Mouse (Mus musculus): Measurements from ENCODE around the gene Acap3. TPM values are rescaled to one million over a fixed set of nuclear protein-coding genes. Genes with fewer than 3 reads are reported as not detected.

Acap3 gene
- polyA plus RNA-seq (2012; rRNA removed) = 23.7 and 29.2 TPM in 2 replicates

DNA sequence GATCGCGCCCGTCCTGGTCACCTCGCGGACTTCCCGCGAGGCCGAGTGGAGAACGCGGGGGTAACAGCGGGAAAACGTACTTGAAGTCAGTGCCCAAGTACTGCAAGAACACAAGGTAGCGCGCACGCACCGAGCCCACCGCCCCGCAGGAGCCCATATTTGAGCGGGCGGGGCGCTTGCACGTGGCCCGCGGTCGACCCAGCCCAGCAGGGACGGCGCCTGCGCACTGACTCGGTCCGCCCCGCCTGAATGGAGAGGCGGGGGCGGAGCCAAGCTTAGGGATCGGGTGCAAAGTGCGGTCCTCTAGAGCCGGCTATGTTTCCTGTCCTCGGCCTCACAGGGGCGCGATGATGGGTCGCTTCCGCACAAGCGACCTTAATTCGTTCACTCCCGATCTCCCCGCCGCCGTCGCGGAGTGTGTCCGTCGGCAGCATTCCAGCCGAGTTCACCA is at the start of gene Acap3, which contains the start of gene Pusl1:
Gene Acap3, plus strand, starts transcription at position 272 of the 451 bp plus-strand sequence.
Gene Pusl1, minus strand, starts transcription at position 231 of the 451 bp plus-strand sequence.
- peak; percentile 94 for DNase-seq (ENCODE audit: low spot score)

DNA sequence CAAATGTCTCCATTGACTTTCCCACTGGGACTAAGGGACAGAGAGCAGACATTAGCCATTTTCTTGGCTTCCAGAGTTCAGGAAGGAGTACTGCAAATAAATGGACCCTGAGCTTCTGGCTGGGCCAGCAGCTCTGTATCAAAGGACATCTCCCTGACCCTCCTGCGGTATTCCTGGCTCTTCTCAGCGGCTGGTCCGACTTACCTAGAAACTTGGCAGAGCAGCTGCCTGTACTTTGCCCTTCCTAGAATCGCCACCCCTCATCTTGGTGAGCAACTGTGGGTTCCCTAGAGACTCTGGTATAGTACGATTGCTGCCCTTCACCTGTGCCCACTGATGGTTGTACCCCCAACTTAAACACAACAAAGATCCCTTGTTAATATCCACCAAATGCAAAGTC is 48.4 kb upstream of the Acap3 start:
- no peak for DNase-seq (ENCODE audit: low spot score)

DNA sequence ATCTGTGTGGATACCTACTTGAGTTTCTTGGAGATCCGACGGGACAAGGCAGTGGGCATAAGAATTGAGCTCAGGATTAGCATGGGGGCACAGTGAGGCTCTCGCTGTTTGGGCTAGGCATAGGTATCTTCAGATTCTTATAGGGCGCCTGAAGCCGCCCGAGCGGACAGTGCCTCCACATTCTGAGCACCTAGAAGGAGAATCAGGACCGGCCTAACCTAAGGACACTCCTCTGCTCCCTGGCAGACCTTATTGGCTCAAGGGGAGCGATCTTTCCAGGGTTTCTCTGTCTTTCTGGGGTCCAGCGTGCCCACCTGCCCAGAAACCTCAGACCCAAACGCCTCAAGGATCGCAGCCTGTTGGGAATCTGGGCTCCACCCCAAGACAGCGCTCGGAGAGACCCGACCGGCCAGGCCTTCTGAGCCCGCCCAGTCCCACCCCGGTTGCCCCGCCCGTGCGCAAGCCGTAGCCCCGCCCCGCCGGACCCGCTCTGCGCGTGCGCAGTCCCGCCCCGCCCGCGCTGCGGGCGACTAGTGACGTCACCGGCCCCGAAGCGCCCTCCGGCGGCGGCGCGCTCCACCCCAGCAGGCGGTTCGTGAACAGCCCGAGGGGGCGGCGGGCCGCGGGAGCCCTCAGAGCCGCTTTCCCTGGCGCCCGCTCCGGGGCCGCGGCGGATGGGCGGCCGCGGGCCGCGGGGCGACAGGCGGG is 44.6 kb upstream of the Acap3 start, which contains the start of gene Dvl1:
Gene Dvl1, plus strand, starts transcription at position 532 of the 708 bp plus-strand sequence.
- peak; percentile 97 for DNase-seq (ENCODE audit: low spot score)

DNA sequence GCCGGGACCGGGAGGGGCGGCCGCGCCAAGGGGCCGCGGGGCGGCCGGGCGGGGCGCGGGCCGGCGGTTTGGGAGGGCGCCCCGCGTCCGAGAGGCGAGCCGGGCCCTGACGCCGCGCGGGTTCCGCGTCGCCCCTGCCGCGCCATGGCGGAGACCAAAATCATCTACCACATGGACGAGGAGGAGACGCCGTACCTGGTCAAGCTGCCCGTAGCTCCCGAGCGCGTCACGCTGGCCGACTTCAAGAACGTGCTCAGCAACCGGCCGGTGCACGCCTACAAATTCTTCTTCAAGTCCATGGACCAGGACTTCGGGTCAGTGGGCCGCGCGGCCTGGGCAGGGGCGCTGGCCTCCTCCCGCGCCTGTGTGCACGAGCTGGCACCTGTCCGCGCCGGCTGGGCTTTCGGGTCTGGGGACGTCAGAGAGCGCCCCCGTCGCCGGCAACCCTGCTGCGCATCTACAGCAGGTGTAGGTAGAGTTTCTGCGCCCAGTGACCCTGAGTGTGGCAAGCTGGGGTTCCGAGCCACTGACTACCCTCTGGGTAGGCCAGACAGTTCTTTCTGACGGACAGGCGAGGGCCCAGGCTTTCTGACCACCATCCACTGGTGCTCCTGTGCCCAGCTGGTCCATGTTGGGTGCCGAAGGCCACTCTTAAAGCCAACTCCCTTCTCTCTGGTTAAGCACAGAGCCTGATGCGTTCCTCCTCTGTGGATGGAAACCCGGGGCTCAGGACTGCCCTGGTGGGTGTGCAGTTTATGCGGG is 43.9 kb upstream of the Acap3 start:
- no peak for DNase-seq (ENCODE audit: low spot score)

DNA sequence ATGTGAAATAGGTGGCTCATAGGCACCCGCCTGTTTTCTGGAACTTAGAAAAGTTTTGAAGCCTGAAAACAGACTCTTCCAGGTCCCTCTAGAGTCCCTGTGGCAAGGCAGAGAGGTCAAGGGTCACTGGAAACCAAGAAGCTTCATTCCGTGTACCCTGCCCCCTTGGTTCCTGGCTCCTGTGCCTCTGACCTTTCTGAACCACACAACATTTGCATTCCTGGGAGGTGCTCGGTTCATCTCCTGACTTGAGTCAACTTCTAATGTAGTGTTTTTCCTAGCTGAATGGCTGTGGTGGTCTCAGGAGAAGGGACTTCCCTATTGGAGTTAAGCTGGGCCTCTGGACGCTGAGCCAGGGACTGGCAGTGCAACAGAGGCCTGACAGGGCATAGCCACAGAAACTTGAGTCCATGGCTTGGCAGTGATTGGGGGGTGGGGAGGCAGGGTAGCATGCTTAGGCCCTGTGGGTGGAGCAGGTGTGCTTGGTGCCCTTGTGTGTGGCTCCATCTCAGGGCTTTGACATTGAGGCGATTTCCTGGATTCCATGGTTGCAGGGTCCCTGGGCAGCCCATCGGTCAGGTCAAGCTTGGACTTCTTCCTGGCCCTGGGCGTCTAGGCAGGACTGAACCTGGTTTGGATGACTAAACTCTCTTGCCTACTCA is 43.1 kb upstream of the Acap3 start:
- DNase-seq (ENCODE audit: low spot score) = peak; percentile 18

DNA sequence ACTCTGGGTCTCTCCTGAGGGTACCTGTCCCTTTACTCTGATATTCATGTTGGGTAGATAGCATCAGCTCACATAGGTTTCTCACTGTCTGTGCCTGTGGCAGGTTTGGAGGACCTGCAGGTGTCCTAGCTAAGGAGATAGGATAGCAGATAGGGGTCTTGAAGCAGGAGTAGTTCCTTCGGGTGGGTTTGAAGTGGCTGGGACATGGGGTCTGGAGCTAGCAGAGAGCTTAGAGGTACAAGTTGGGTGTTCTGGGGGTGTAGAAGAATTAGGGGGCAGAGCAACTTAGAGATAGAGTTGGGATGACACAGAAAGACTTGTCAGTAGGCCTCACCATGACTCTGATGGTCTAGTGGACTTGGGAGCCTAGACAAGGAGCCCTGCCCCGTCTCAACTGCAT is 42.2 kb upstream of the Acap3 start:
- peak; percentile 14 for DNase-seq (ENCODE audit: low spot score)

DNA sequence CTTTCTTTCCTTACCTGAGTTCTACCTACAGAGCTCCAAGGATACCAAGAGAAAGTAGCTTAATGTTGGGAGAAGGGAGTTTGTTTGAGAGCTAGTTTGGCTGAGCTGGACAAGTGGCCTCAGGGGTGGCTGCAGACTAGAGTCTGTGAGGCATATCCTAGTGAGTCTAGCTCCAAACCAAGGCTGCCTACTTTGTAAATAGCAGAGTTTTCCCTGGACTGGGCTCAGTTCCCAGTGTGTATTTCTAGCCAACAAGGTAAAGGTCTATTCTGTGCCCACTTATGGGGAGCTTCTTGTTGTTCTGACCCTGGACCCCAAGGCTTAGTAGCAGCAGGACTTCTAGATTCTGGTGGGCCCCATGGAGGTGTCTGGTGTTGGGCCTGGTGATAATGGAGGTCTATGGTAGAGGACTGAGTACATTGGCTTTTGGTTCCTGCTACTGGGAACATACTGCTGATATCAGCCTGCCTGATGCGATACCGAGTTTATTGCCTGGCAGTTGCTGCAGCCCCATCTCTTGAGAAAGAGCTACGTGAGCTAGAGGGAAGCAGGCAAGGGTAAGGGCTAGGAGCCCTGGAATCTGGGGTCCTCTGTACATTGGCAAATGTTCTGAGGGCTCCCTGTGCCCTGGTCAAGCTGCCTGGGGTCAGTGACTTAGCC is 41.7 kb upstream of the Acap3 start:
- DNase-seq (ENCODE audit: low spot score) = peak; percentile 11

DNA sequence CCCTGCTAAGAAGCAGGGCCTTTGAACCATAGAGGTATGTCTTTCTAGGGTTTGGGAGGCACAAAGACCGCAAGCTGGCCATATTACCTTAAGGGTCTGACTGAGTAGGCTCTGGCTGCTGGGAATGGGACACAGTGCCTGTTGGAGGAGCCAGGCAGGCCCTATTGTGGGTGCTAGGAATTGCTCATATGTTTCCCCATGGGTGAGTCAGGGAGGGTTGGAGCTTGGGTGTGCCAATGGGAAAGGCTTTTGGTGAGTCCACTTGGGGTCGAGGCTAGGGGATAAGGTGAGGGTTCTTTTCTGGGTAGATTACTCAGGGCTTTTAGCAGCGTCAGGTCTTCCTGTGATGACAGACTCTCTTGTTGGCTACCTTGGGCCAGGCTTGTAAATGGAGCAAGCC is 40.3 kb upstream of the Acap3 start:
- peak; percentile 19 for DNase-seq (ENCODE audit: low spot score)

DNA sequence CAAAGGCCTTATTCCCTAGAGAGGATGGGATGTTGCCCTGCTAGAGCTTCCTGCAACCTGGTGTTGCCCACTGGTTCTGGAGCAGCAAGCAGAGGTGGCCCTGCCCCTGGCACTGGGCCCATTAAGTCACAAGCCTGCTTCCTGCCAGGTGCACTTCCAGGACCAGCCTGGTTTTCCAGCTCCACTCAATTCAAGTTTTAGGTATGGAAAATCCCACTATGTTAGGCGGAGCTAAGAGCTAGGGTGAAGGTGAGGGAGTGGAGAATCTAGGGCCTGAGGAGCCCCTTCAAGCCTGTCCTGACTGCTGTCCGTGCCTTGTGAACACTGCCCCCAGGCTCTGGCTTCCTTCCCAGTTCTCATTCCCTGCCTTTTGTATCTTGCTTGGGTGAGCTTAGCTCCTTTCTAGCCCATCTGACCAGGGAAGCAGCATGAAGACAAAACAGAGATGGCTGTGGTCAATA is 39.6 kb upstream of the Acap3 start:
- DNase-seq (ENCODE audit: low spot score) = peak; percentile 16

DNA sequence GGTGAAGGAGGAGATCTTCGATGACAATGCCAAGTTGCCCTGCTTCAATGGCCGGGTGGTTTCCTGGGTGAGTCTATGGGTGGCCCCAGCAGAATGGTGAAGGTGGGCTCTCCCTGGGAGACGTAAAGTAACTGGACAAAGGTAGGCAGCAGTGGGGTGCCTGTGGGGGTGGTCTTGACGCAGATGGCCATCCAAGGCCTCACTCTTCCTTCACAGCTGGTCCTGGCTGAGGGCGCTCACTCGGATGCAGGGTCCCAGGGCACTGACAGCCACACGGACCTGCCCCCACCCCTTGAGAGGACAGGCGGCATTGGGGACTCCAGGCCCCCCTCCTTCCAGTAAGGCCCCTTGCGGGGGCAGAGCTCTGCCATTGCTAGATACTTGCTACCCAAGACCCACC is 38.2 kb upstream of the Acap3 start:
- DNase-seq (ENCODE audit: low spot score) = peak; percentile 18

DNA sequence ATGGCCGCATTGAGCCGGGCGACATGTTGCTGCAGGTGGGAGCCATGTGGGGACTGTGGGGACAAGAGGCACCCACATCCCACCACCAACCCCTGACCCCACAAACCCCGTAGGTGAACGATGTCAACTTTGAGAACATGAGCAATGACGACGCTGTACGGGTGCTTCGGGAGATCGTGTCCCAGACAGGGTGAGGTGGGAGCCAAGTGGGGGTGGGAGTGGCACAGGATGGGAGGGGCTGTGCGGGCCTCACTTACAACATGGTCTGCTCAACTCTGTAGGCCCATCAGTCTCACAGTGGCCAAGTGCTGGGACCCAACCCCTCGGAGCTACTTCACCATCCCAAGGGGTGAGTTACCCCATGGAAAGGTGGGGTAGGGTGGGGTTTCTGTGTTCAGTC is 36.6 kb upstream of the Acap3 start:
- DNase-seq (ENCODE audit: low spot score) = peak; percentile 18

DNA sequence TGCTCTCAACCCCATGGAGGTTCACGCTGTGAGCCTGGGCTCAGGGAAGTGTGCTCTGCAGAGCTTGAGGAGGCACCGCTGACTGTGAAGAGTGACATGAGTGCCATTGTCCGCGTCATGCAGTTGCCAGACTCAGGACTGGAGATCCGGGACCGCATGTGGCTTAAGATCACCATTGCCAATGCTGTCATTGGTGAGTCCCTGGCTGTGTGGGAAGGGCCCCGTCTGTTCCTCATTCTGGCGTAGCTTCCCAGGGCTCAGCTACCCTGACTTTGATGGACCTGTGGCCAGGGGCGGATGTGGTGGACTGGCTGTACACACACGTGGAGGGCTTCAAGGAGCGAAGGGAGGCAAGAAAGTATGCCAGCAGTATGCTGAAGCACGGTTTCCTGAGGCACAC is 35.6 kb upstream of the Acap3 start:
- DNase-seq (ENCODE audit: low spot score) = peak; percentile 15

DNA sequence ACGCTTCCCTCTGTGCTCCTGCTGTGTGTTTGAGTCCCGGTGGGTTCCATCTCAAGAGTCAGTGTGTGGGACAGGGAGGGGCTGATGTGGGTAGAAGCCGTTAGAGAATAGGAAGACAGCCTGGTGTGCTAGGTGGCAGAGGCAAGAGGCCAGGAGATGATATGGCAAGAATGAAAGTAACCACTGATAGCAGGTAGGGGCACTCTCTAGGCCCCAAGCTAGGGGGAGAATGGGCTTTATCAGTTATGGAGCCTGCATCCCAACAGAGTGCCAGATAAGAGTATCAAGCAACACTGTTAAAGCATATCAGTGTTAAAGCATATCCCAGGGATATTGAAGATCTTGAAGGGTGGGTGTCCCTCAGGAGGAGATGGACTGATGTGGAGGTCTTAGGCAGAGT is 34.7 kb upstream of the Acap3 start:
- no peak for DNase-seq (ENCODE audit: low spot score)

DNA sequence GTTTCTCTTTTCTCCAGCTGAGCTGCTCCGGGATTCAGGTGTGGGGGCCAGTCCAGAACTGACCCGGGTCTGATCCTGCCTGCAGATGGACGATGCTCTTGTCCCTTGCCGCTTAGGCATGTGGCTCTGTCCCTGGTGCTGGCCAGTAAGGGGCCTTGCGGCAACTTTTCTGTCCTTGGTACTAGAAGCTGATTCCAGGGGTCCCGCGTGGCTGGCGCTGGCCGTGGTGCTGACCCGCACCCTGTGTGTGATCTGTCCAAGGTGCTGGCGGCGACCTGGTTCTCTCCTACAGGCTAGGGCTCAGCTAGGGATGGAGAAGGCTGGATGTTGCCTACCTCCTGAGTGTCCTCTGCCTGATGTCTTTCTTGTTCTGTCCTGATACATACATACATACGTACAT is 32.3 kb upstream of the Acap3 start:
- DNase-seq (ENCODE audit: low spot score) = peak; percentile 24

DNA sequence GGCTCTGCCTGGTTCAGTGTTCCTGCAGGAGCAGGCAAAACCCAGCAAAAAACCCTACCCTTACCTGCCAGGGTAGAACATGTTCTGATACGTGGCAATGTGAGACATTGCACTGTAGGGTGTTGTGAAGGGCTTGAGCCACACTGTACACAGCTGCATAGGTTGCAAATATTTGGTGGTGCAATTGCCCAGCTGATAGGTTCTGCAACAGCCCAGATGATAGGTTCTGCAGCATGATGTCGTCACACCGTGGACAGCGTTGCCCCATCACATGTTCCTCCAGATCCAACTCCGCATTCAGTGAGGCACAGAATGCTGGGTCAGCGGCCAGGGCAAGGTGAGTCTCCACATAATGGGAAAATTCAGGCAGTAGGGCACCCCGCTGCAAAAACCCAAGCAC is 29.8 kb upstream of the Acap3 start:
- no peak for DNase-seq (ENCODE audit: low spot score)

DNA sequence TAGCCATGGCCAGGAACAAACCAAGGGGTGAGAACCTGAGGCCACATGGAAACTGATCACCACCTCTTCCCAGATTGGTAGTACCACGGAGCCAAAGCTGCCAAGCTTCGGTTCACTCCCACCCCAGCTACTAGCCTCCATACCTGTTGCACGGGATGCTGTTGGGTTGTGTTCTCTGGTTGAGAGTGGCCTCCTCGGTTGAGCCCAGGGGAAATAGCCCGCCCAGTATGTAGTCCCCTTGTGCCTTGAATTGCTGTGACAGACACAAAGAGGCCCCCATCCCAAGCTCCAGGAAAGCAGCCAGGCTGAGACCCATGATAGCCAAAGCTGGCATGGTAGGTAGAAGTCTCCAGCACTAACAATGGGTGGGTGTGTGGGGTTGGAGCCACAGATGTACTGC is 28.6 kb upstream of the Acap3 start, which contains the start of gene Tas1r3:
Gene Tas1r3, minus strand, starts transcription at position 362 of the 400 bp plus-strand sequence.
- DNase-seq (ENCODE audit: low spot score) = peak; percentile 18

DNA sequence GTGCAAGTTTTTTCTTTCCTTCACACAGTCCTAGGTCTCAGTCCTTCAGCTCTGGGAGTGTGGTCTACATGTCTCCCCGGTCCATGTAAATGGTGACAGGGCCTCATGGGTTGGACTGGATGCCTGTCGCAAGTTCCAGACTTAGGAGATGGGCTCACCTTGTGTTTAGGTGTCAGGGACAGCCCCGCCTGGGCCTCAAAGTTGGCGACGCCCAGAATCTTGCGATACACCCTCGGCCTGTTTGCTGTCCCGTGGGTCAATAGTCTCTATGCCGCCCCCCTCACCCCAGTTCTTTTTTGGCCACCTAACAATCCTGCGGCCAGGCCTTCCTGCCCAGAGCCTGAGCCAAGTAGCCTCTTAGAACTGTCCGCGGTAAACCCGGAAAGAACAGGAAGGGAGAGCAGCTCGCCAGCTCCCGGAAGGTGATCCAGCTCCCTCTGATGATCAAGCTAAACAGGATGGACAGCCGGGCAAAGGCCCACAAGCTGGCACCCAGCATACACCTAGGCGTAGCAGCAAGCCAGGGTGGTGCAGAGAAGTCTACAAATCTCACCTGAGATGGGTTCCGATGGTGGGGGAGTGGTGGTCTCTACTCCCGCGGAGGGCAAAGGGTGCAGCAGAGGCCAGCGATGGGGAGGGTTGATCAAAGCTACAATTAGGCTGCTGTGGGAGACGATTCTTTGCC is 22.9 kb upstream of the Acap3 start:
- DNase-seq (ENCODE audit: low spot score) = no peak

DNA sequence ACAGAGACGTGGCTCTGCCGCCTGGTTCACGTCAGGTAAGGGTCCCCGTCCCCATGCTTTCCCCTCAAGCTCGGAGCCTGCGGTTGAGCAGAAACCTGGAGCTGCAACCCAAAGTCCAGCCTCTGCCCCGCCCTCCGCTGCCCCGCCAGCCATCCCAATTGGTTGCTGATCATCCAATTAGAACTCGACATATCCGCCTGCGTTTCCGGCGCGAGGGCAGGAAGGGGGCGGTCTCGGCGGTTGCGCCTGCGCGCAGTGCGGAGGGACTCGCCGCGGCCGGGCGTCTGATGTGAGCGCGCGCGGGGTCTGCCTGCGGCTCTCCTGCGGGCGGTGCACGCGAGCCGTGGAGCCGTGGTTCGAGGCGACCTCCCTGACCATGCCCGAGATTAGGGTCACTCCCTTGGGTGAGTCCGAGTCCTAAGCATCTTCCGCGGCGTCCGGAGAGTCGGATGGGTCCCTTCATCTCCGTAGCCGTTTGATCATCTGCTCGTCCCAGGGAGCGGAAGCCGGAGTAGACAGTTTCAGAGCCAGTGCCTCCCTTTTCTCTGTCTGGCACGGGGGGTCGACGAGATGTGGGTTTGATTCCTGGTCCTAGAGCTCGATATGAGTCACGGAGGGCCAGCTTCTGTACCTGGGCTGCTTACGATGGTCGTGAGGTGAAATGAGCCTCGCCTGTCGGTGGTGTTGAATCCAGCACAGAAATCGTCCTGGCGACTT is 22.1 kb upstream of the Acap3 start, which contains the start of the genes Cptp and Ints11:
Gene Cptp, minus strand, starts transcription at position 124 of the 717 bp plus-strand sequence.
Gene Ints11, plus strand, starts transcription at position 230 of the 717 bp plus-strand sequence.
- peak; percentile 90 for DNase-seq (ENCODE audit: low spot score)

DNA sequence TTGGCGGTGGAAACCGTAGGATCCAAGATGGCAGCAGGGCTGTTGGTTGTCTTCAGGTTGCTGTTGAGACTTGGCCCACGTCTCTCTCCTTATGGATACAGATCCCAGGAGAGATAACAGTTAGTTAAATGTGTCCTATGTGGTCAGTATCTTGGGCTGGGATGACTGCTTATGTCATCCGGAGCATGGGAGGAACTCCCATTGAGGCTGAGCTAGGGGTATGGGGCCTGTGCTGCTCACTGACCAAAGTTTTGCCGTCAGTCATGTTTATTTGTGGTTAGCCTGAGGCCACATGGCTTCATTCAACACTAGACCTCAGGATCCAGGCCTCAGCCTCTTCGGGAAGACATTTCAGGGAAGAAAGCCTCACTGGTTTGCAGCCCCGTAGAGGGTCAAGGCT is 20.2 kb upstream of the Acap3 start:
- no peak for DNase-seq (ENCODE audit: low spot score)

DNA sequence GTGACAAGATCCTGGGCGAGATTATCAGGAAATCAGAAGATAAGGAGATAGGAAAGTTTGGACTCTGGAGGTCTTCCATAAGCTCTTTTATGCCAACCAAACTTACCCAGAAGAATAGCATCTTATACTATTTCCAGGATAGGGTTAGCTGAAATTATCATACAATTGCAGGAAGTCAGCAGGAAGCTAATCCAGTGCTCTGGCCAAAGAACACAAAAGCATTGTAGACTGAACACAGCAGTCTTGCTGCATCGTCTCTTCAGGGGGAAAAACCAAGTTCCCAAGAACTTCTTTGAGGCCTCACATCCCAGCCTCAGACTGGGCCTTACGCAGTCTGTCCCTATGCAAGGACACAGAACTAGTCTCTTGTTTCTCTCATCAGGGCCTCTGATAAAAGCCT is 8.0 kb upstream of the Acap3 start:
- no peak for DNase-seq (ENCODE audit: low spot score)

All from urinary bladder, adult 2 months (tissue).